Mouse (Mus musculus) cerebellum, adult 18-20 months (tissue): ENCODE data around the gene Fam20c.

Source experiments
- DNase-seq, 2 experiments: peaks; one replicate each; pipeline ENCODE4 v3.0.0; 2021

Gene Fam20c

GRCm38 (mm10) chr5:138757135-138757534, 2.8 kb downstream of the Fam20c start:
- DNase-seq, result no peak

- no peak for DNase-seq
These were observed 3.3 kb downstream of the Fam20c start for GRCm38 (mm10) chr5:138757616-138758015.

GRCm38 (mm10) chr5:138758533-138758932, 4.2 kb downstream of the Fam20c start:
- no peak for DNase-seq

GRCm38 (mm10) chr5:138761836-138762334, 7.6 kb downstream of the Fam20c start:
- no peak for DNase-seq

- DNase-seq, result no peak
These were observed 8.0 kb downstream of the Fam20c start for GRCm38 (mm10) chr5:138762361-138762760.

GRCm38 (mm10) chr5:138764601-138765000, 10.3 kb downstream of the Fam20c start:
- DNase-seq, result no peak

GRCm38 (mm10) chr5:138767650-138768049, 13.3 kb downstream of the Fam20c start:
- DNase-seq, result no peak

- DNase-seq, result no peak
These were observed 14.4 kb downstream of the Fam20c start for GRCm38 (mm10) chr5:138768704-138769103.

GRCm38 (mm10) chr5:138769126-138769525, 14.8 kb downstream of the Fam20c start:
- no peak for DNase-seq

- DNase-seq, result no peak
These were observed 20.8 kb downstream of the Fam20c start for GRCm38 (mm10) chr5:138775096-138775495.

GRCm38 (mm10) chr5:138776346-138776745, 22.0 kb downstream of the Fam20c start:
- peak; percentile 9 to 31 for DNase-seq

GRCm38 (mm10) chr5:138778731-138779463, 24.6 kb downstream of the Fam20c start:
- DNase-seq, result peak; percentile 27 to 35

- DNase-seq, result no peak
These were observed 25.3 kb downstream of the Fam20c start for GRCm38 (mm10) chr5:138779655-138780054.

- no peak for DNase-seq
These were observed 28.4 kb downstream of the Fam20c start for GRCm38 (mm10) chr5:138782697-138783096.

GRCm38 (mm10) chr5:138783181-138783580, 28.9 kb downstream of the Fam20c start:
- DNase-seq, result no peak

- no peak for DNase-seq
These were observed 31.7 kb downstream of the Fam20c start for GRCm38 (mm10) chr5:138785986-138786515.

GRCm38 (mm10) chr5:138787648-138788047, 33.3 kb downstream of the Fam20c start:
- no peak for DNase-seq

GRCm38 (mm10) chr5:138788481-138789211, 34.3 kb downstream of the Fam20c start:
- no peak for DNase-seq

- no peak for DNase-seq
These were observed 36.7 kb downstream of the Fam20c start for GRCm38 (mm10) chr5:138790954-138791480.

- no peak for DNase-seq
These were observed 47.3 kb downstream of the Fam20c start for GRCm38 (mm10) chr5:138801588-138802116.

- peak; percentile 9 to 23 for DNase-seq
These were observed 50.0 kb downstream of the Fam20c start for GRCm38 (mm10) chr5:138804286-138804685.

- DNase-seq, result no peak
These were observed 55.5 kb downstream of the Fam20c start for GRCm38 (mm10) chr5:138809767-138810166.

- no peak for DNase-seq
These were observed 65.5 kb downstream of the Fam20c start, which contains the start of gene Gm5294 for GRCm38 (mm10) chr5:138819780-138820179. TSS of gene Gm5294 (plus strand) at chr5:138820080.
